Mouse (Mus musculus) lung, postnatal 10 days (tissue): ENCODE measurements around the gene Igsf3.

Source experiments
- DNase-seq: peaks from one replicate; pipeline ENCODE4 v3.0.0; 2021

Gene Igsf3

GRCm38 (mm10) chr3:101509707-101510544 is 133.0 kb downstream of the Igsf3 start:
- DNase-seq: no peak

GRCm38 (mm10) chr3:101510632-101511031 is 133.7 kb downstream of the Igsf3 start:
- DNase-seq: no peak
